ENCODE assay signal across 8 mouse cellular contexts in genomic region chr9:72766789-72767349, GRCm38 (mm10). TPM values are rescaled to one million over a fixed set of nuclear protein-coding genes. Genes with fewer than 3 reads are reported as not detected.
DNase-seq lines count a peak whose midpoint lies in the region; ATAC-seq and TF ChIP-seq lines count a peak whose summit lies in the region.

No protein-coding gene starts in this region.

- WGBS in hindbrain, embryonic 12.5 days, result 1% methylated on average over 17 of the region's 17 CpGs
- 1% methylated on average over 17 of the region's 17 CpGs for WGBS in lung, postnatal 0 days

- peak overlapping the region; percentile 61 for H3K4me2 ChIP-seq in hindbrain, embryonic 12.5 days (replicated peaks)
- H3K4me2 ChIP-seq in lung, postnatal 0 days (replicated peaks; ENCODE audit: low read depth, low read length), result peak overlapping the region; percentile 61

- no peak for TF ChIP-seq EP300 in lung, postnatal 0 days (IDR thresholded peaks at IDR 0.05)

- no peaks in the 10 kb centered on the region for H3K9me3 ChIP-seq in hindbrain, embryonic 12.5 days (replicated peaks)
- H3K9me3 ChIP-seq in lung, postnatal 0 days (ENCODE audit: low read length), result no peaks in the 10 kb centered on the region

- TF ChIP-seq CTCF in lung, postnatal 0 days (IDR thresholded peaks at IDR 0.05), result peak; percentile 91

- peak overlapping the region; percentile 24 for H3K4me3 ChIP-seq in hindbrain, embryonic 12.5 days
- H3K4me3 ChIP-seq in lung, postnatal 0 days (ENCODE audit: low read depth, low read length), result peak overlapping the region; percentile 25; the same call in 1 of the 2 replicates

- peak; percentile 71 for ATAC-seq in hindbrain, embryonic 12.5 days (ENCODE audit: low FRiP score)
- ATAC-seq in lung, postnatal 0 days, result peak; percentile 70

- no peaks in the 10 kb centered on the region for H3K27me3 ChIP-seq in hindbrain, embryonic 12.5 days
- no peaks in the 10 kb centered on the region for H3K27me3 ChIP-seq in lung, postnatal 0 days (replicated peaks; ENCODE audit: insufficient read depth, low read length)

- peak overlapping the region; percentile 58; the same call in 1 of the 2 replicates for H3K27ac ChIP-seq in hindbrain, embryonic 12.5 days
- H3K27ac ChIP-seq in lung, postnatal 0 days (ENCODE audit: low read length), result no peak overlapping the region

- peak; percentile 78 for DNase-seq in Muller cell, postnatal 12 days (ENCODE audit: inconsistent ontology term)
- DNase-seq in cerebellum, adult 9-10 months, result peak; percentile 71
- peak; percentile 88 to 91 for DNase-seq in frontal cortex, postnatal 14 days (ENCODE audit: low spot score in 2 of 2)
- DNase-seq in layer of hippocampus, postnatal 10 days (ENCODE audit: low spot score in 2 of 2), result peak; percentile 94 to 96
- DNase-seq in lung, postnatal 0 days (ENCODE audit: low spot score), result peak; percentile 88
- DNase-seq in retina, adult 2 months (ENCODE audit: low read depth, low spot score), result peak; percentile 65
- peak; percentile 91 for DNase-seq in thymus, postnatal 25 days

- H3K36me3 ChIP-seq in hindbrain, embryonic 12.5 days, result no peaks in the 10 kb centered on the region
- H3K36me3 ChIP-seq in lung, postnatal 0 days (ENCODE audit: insufficient read depth, low read length), result no peaks in the 10 kb centered on the region

- peak overlapping the region; percentile 29 for H3K9ac ChIP-seq in hindbrain, embryonic 12.5 days
- H3K9ac ChIP-seq in lung, postnatal 0 days (replicated peaks; ENCODE audit: low read depth), result no peak overlapping the region

- H3K4me1 ChIP-seq in hindbrain, embryonic 12.5 days, result peaks cover 19% of the 10 kb centered on the region
- no peaks in the 10 kb centered on the region for H3K4me1 ChIP-seq in lung, postnatal 0 days (ENCODE audit: insufficient read depth, low read depth, low read length)

RNA-seq across cellular contexts. Expression of gene Prtg, which starts 39.8 kb away (rescaled TPM):
- 2.1 and 2.2 TPM in 2 replicates for polyA plus RNA-seq in hindbrain, embryonic 12.5 days (2016; fragmentation: Nextera tagmentation; extraction: Ambion mirVana)
- under 1 TPM; 0.56 to 0.80 TPM for total RNA-seq in layer of hippocampus, postnatal 10 days (2021)
- polyA plus RNA-seq in lung, postnatal 0 days (2015; fragmentation: Nextera tagmentation; extraction: Ambion mirVana), result 0.04 and 0.10 TPM in 2 replicates
